Mouse (Mus musculus) ES-E14 (cell line): ENCODE measurements around the gene Dnajc11. TPM values are rescaled to one million over a fixed set of nuclear protein-coding genes. Genes with fewer than 3 reads are reported as not detected.

Experiments
- DNase-seq: peaks from one replicate; pipeline ENCODE4 v3.0.0-alpha.2; 2013; ENCODE audit warnings: low read depth, low spot score
- H3K27ac ChIP-seq: 2 replicates; pipeline ENCODE4 v1.5.1; 2012; ENCODE audit warnings: low read depth, mild to moderate bottlenecking, low read length, moderate library complexity, mixed read lengths; ENCODE audit not compliant: poor library complexity, insufficient read depth, severe bottlenecking
- H3K36me3 ChIP-seq: 2 replicates; pipeline ENCODE4 v1.6.1; 2012; ENCODE audit warnings: mild to moderate bottlenecking, low read length, moderate library complexity, mixed read lengths; ENCODE audit not compliant: control insufficient read depth, poor library complexity, insufficient read depth, severe bottlenecking
- H3K4me1 ChIP-seq, 2 experiments: fragments of 150-350 bp in 1 of 2; sonication (generic) in 1 of 2; 2 replicates each; pipeline ENCODE4 v1.6.1; 2012; ENCODE audit warnings: low read length in 2 of 2, mild to moderate bottlenecking in 1 of 2, mixed read lengths in 1 of 2; ENCODE audit not compliant: control insufficient read depth in 2 of 2, insufficient read depth in 2 of 2, poor library complexity in 1 of 2
- H3K4me3 ChIP-seq, 2 experiments: fragments of 150-350 bp in 1 of 2; sonication (generic) in 1 of 2; 2 replicates each; pipeline ENCODE4 v1.5.1; 2012; ENCODE audit warnings: low read length in 2 of 2, low read depth in 1 of 2, mild to moderate bottlenecking in 1 of 2, mixed read lengths in 1 of 2; ENCODE audit not compliant: insufficient read depth in 1 of 2, poor library complexity in 1 of 2, severe bottlenecking in 1 of 2
- H3K9ac ChIP-seq: 2 replicates; pipeline ENCODE4 v1.6.1; 2012; ENCODE audit warnings: low read depth, mild to moderate bottlenecking, low read length, mixed read lengths; ENCODE audit not compliant: poor library complexity, insufficient read depth, severe bottlenecking
- H3K9me3 ChIP-seq: fragments of 150-350 bp; sonication (generic); 2 replicates; pipeline ENCODE4 v1.6.1; 2012; ENCODE audit warnings: low read depth, mild to moderate bottlenecking, low read length; ENCODE audit not compliant: control insufficient read depth, insufficient read depth
- CHD2 ChIP-seq: IDR thresholded peaks from 2 replicates; pipeline ENCODE4 v1.6.1; 2014; ENCODE audit warnings: mild to moderate bottlenecking, low read depth, low read length, inconsistent platforms
- HCFC1 ChIP-seq: IDR thresholded peaks from 2 replicates; pipeline ENCODE4 v1.6.1; 2012; ENCODE audit warnings: low read length, inconsistent platforms, borderline replicate concordance; ENCODE audit not compliant: insufficient read depth
- MAFK ChIP-seq: IDR thresholded peaks from 2 replicates; pipeline ENCODE4 v1.6.1; 2014; ENCODE audit warnings: mild to moderate bottlenecking, low read depth, low read length, inconsistent platforms; ENCODE audit not compliant: insufficient read depth
- ZC3H11A ChIP-seq: IDR thresholded peaks from 2 replicates; pipeline ENCODE4 v1.6.1; 2012; ENCODE audit warnings: low read depth, mild to moderate bottlenecking, inconsistent platforms, low read length, borderline replicate concordance
- ZNF384 ChIP-seq: IDR thresholded peaks from 2 replicates; pipeline ENCODE4 v1.6.1; 2012; ENCODE audit warnings: low read depth, low read length, inconsistent platforms
- in situ Hi-C, 2 experiments: fragments of 600-800 bp; cut with MboI; formaldehyde crosslinking; loops; one replicate each; pipeline ENCODE4 v1.15.1; 2025; ENCODE audit warnings: low sequenced_read_pairs in 2 of 2, inconsistent platforms in 1 of 2; ENCODE audit not compliant: unreplicated experiment in 2 of 2
- total RNA-seq: library from RNA; depleted of rRNA; stranded (reverse); fragments of 300-350 nt; gene quantifications from 2 replicates; pipeline ENCODE4 v1.2.3, GENCODE M21; 2012

Dnajc11 gene
- total RNA-seq, 1 experiment = 98.2 TPM

- Histone ChIP-seq H3K4me3 (no peak overlapping the region), H3K4me1 (peaks cover 0 to 12% of the 10 kb centered on the region in 2 experiments; a peak in 2 of 4 replicates), H3K9me3 (no peaks in the 10 kb centered on the region), H3K27ac (no peak overlapping the region), H3K9ac (no peak overlapping the region), H3K36me3 (peaks cover 41% of the 10 kb centered on the region)
- no peak for TF ChIP-seq ZNF384
- TF ChIP-seq MAFK = no peak
- no peak for TF ChIP-seq CHD2
- TF ChIP-seq HCFC1 = no peak
- no peak for TF ChIP-seq ZC3H11A
- no peak for DNase-seq
- in situ Hi-C loops = no loop called here
Observed at GRCm38 (mm10) chr4:151980699-151981098, 47.2 kb downstream of the Dnajc11 start.

DNA sequence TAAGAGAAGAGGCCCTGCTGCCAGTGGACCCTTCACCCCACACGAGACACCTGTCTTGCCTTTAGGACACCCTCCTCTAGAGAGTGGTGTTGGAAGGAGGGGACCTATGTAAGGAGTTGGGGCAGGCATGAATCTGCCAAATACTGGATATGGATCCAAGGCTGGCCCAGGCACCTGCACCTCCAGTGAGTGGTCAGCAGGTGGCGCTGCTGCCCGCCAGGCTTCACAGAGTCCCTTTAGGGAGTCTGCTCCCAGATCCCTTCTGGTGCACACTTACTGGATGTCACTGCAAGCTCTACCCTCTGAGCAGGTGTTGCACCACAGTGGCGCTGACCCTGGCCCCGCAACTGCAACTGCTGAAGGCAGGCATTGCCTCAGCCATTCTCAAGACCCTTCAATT is 47.9 kb downstream of the Dnajc11 start:
- Histone ChIP-seq H3K4me1 (peaks cover 0 to 17% of the 10 kb centered on the region in 2 experiments; a peak in 3 of 4 replicates), H3K9me3 (no peaks in the 10 kb centered on the region), H3K36me3 (peaks cover 40% of the 10 kb centered on the region), H3K27ac (no peak overlapping the region), H3K9ac (no peak overlapping the region), H3K4me3 (peak overlapping the region in 1 of 2 experiments; percentile 16; a peak in 1 of 4 replicates)
- peak; percentile 61 for DNase-seq
- no peak for TF ChIP-seq CHD2
- TF ChIP-seq ZC3H11A = peak; percentile 49; the same call in 1 of the 2 replicates
- in situ Hi-C loops = no loop called here

- Histone ChIP-seq H3K9me3 (no peaks in the 10 kb centered on the region), H3K36me3 (peaks cover 32% of the 10 kb centered on the region), H3K4me1 (peaks cover 0 to 22% of the 10 kb centered on the region in 2 experiments; a peak in 3 of 4 replicates), H3K27ac (no peak overlapping the region), H3K4me3 (no peak overlapping the region), H3K9ac (no peak overlapping the region)
- in situ Hi-C loops = no loop called here
- TF ChIP-seq ZNF384 (no peak), ZC3H11A (no peak), CHD2 (no peak), HCFC1 (no peak), MAFK (no peak)
- no peak for DNase-seq
Observed at GRCm38 (mm10) chr4:151983043-151983442, 49.6 kb downstream of the Dnajc11 start.

DNA sequence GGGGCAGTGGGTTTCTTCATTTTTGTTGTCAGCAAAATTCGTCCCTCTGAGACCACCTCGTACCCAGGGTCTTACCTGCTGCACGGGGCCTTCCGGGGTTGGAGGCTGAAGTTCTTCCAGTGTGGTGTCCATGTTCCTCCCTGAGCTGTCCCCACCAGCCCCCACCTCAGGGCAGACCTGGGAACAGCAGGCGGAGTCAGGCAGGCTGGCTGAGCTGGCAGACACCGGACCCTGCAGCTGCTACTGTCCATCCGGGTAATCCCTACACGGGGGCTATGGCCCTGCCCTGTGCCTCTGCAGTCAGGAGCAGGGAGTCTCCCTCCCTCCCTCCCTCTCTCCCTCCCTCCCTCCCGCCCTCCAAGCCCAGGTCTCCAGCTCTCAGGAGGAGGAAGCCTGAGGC is 50.1 kb downstream of the Dnajc11 start:
- Histone ChIP-seq H3K27ac (no peak overlapping the region), H3K9me3 (no peaks in the 10 kb centered on the region), H3K4me1 (peaks cover 0 to 23% of the 10 kb centered on the region in 2 experiments; a peak in 3 of 4 replicates), H3K9ac (0 out of 2 replicates have a peak overlapping the region, but pooled peaks have one; percentile 21), H3K4me3 (peak overlapping the region in 1 of 2 experiments; percentile 36; a peak in 1 of 4 replicates), H3K36me3 (peaks cover 29% of the 10 kb centered on the region)
- DNase-seq = no peak
- in situ Hi-C loops = no loop called here
- TF ChIP-seq HCFC1 = no peak
- no peak for TF ChIP-seq ZNF384
- TF ChIP-seq ZC3H11A = no peak
- no peak for TF ChIP-seq CHD2
- no peak for TF ChIP-seq MAFK

DNA sequence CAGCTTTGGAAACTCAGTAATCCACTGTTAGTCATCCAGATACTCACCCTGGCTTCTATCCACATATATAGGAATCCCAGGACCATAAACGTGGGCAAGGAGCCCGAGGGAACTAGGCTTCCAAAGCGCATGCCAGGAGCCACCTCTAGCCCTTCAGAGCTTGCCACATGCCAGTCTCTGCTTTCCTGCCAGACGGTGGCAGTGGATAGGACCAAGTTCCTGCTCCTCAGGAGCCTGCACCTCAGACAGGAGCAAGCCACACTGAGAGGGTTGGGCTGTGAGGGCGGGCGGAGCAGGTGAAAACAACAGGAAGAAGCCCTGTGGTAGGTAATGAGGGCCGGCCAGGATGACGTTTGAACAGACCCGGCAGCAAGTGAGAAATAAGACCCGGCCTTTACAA is 52.4 kb downstream of the Dnajc11 start:
- Histone ChIP-seq H3K9me3 (no peaks in the 10 kb centered on the region), H3K4me3 (no peak overlapping the region), H3K4me1 (peaks cover 0 to 29% of the 10 kb centered on the region in 2 experiments; a peak in 3 of 4 replicates), H3K36me3 (peaks cover 15% of the 10 kb centered on the region), H3K27ac (no peak overlapping the region), H3K9ac (no peak overlapping the region)
- in situ Hi-C loops = no loop called here
- TF ChIP-seq ZC3H11A = no peak
- TF ChIP-seq HCFC1 = no peak
- TF ChIP-seq ZNF384 = no peak
- no peak for TF ChIP-seq MAFK
- no peak for TF ChIP-seq CHD2
- no peak for DNase-seq
